Mouse (Mus musculus): ENCODE results near the gene Il24.

DNA sequence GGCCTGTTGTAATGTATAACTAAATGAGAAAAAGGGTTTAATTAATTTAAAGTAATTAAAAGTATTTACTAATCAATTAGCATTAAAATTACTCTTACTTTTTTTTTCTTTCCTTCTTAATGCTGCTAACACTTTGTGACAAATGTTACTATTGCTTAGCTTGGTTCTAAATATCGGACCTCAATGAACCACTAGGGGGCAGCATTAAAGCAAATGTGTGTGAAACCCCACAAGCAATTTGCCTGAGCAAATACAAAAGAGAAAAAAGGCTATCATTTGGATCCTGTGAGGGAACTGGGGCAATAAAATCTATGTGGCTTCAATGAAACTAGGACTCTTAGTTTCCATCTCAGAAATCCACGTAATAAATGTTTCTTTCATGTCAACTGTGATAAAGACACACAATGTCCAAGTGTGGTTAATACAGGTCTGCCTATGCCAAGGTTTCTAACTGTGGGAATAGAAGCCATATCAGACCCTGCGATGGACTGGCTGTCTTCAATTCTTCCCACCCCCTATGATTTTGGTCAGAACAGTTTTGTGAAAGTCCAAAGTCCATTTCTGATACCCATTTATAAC is 10.2 kb downstream of the Il24 start:
- peak; percentile 76 for TF ChIP-seq CTCF (IDR thresholded peaks at IDR 0.05; ENCODE audit: low read depth)
- TF ChIP-seq EP300 (IDR thresholded peaks at IDR 0.05; ENCODE audit: low read depth): no peak

All from heart, postnatal 0 days (tissue).